ENCODE assay signal across 15 mouse cellular contexts in genomic region chr13:43811835-43812234, GRCm38 (mm10).
"Had no signal": no experiment of that assay in that cellular context is flagged by ENCODE, and none has a peak within 500 bp of the region (broad histone marks: within the 10 kb centered on the region; RNA-seq: fewer than 3 reads in every experiment).

No protein-coding gene starts in this region.

- H3K4me3 ChIP-seq: neural tube, embryonic 15.5 days; stomach, embryonic 15.5 days had no signal

- H3K27me3 ChIP-seq: neural tube, embryonic 15.5 days; stomach, embryonic 15.5 days had no signal

- H3K27ac ChIP-seq: neural tube, embryonic 15.5 days; stomach, embryonic 15.5 days; stomach, postnatal 0 days had no signal

- DNase-seq: retina, postnatal 1 day; right cerebral cortex, adult 18-20 months; right cerebral cortex, postnatal 14 days; right cerebral cortex, postnatal 25 days; right cerebral cortex, postnatal 4 days; spleen, adult 18-20 months; thymus, adult 18-20 months; thymus, adult 2 months; thymus, postnatal 14 days; thymus, postnatal 25 days; thymus, postnatal 36 days; thymus, postnatal 4 days had no signal

- H3K4me1 ChIP-seq: stomach, embryonic 15.5 days had no signal
